Mouse (Mus musculus) right cerebral cortex, postnatal 25 days (tissue): Measurements from ENCODE around the gene Zfp622.
"Not testable (repeated sequence)": the region's sequence is repeated elsewhere in the genome, so short reads cannot be mapped to it uniquely, and the experiment has no call there.

Experiments
- DNase-seq: peaks from one replicate; pipeline ENCODE4 v3.0.0; 2022

Gene Zfp622

GRCm38 (mm10) chr15:25972758-25973157, 11.4 kb upstream of the Zfp622 start:
- no peak for DNase-seq

DNA sequence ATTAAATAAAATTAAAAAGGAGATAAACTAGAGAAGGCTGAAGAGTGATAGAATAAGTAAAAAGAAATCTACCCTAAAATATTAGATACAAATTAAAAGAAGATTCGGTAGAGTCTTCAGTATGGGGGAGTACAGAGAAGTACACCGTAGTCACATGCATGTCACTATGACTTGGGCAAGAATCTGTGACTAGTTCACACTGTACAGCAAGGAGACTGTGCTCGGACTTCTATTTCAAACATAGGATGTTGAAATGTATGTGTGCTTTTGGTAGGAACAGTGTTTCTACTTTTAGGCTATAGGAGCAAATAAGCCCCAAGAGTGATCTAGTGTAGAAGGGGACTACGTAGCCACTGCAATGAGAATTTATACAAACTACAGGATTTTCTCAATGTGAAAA, 9.8 kb upstream of the Zfp622 start:
- DNase-seq: no peak

DNA sequence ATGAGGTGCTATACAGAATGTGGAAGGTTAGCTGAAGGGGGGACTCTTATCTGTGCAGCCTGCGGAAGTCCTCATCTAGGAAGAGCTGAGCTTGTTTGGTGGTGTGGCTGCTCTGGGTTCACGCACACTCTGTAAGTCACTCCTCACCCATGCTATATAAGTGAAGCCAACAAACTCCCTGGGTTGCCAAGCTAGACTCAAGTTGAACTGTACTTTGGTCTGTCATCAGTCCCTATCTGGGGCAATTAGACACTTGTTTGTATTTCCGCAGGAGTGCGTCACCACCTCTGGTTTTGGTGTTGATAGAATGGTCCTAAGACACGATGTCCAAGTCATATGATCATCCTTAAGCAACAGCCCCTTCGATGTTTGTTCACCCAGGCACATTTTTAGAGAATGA, 8.4 kb upstream of the Zfp622 start:
- DNase-seq: no peak

DNA sequence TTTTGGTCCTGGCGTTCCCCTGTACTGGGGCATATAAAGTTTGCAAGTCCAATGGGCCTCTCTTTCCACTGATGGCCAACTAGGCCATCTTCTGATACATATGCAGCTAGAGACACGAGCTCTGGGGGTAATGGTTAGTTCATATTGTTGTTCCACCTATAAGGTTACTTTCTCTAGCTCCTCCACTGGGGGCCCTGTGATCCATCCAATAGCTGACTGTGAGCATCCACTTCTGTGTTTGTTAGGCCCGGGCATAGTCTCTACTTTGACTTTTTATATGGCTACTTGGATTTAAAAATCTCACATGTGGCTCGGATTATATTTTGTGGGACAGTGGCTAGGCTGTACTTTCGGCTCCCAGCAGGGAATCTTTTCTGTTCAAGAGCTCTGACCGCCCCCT, 552 bp upstream of the Zfp622 start:
- not testable (repeated sequence) for DNase-seq

- no peak for DNase-seq
Observed at GRCm38 (mm10) chr15:25984734-25985492, 747 bp downstream of the Zfp622 start.

DNA sequence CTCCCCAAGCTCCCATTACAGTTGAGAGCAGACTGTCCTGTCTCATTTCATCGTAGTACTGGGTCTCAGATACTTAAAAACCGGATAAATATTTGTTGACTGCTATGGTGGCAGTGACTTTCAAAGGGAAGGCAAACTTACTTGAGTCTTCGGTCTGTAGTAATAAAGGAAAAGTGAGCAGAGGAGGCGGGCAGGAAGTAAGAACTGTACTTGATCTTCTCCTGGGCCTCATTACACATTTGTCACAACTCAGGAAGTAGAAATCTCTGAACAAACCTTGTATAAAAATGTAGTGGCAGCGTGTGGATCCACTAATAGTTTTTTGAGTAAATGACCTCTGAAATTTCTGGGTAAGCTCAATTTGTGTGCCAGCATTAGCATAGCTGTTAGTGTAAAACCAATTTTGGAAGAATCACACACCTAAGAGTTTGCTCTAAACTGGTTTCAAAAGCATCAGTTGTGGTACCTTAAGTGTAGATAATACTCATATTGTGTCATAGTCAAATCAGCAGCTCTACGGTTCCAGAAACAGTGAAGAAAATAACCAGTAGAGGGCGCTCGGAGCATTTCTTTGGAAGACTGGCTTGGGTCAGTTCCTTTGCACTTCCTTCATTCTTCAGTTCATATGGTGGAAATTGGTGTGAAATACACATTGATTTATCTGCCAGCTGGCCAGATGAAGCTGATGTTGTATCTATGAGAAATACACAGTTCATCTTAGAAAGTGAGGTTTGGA, 9.0 kb downstream of the Zfp622 start:
- peak; percentile 32 for DNase-seq

DNA sequence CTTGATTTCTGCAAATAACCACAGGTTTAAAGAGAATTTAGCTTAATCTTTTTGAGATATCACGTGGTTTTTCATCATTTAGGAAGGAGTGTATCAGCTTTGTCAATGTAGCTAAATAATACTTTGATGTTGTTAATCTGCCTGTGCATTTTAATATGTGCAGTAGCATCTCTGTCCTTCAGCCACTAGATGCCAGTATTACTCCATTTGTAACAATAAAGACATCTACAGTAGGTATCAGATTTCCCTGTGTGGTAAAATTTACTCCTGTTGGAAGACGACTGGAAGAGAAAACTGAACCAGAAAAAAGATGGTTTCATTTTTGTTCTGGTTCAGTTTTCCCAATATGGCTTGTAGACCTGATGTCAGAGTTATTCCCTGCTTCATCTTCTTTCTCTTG, 11.4 kb downstream of the Zfp622 start:
- DNase-seq: no peak

DNA sequence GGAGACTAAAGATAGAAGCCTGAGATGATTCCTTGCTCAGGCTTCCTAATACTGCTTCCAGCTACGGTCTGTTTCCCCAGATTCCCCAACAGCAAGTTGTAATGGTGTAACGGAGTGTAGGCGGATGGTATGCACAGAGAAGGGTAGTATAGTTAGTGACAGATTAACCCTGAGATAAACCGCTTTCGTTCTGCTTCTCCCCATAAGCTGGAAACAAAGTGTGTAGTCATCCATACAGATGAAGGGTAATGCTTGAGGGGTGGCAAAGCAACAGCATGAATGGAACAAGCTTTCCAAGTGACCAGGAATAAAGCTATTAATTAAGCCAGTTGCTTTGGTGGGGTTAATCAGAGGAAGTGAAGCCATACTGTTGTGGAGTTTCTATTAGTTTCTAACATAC, 15.4 kb downstream of the Zfp622 start:
- DNase-seq: not testable (repeated sequence)

DNA sequence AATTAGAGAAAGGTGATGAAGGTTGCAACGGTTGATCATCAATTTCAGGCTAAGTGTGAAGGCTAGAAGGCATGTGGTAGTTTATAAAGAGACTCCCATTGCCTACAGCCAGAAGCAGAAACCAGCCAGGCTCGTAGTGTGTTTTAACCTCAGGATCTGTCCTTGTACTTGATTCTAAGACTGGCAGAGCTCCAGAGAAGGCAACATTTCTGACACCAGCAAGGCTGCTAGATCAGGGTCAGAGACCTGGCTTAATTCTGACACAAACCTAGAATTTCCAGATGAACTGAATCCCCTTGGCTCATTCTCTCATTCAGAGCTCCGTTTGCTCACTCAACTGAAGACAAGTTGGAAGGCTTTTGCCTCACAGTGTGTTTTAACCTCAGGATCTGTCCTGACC, 24.5 kb downstream of the Zfp622 start:
- no peak for DNase-seq

- DNase-seq: peak; percentile 7
Observed at GRCm38 (mm10) chr15:26012891-26013290, 28.7 kb downstream of the Zfp622 start.

DNA sequence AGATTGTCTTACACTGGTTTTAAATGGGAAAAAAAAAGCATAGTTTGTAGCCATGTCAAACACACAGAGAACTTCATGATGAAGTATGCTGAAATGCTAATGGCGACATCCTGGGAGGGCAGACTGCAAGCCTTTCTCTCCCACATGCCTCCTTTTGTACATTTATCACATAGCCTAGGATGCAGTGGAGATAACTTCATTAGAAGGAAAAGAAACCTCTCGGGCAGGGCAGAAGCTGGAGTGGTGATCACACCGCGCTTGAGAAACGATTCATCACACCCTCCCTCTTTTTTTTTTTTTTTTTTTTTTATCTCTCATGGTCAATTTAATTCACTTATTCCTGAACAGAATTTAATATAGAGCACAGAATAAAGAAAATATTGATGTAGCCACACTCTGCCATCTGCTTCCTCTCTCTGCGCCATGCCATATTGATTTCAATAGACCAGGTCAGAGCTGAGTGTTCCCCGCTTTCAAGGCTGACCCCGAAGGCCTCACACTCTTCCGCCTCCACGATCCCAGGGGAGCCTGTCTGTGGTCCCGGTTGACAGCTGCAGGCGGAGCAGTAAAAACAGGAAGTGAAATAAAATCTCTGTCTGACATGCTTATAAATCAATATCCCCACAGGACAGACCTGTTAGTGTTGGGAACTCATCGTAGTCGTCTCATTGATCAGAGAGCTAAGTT, 32.0 kb downstream of the Zfp622 start:
- no peak for DNase-seq

DNA sequence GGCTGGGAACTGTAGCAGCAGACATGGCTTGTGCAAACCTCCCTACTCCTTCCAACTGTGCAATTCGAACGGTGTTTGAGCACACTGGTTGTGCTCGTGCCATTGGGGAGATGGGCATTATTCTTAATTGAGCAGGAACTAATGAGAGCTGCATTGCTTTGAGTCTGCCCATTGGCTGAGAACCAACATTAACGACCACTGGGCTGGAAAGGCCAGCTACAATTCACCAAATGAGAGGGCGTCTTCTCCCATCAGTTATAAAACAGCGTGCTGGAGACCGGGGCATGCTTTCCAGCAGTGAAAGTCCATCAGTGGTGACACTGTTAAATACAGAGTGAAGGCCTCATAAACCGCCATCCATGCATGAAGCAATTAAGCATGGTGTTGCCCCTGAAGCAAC, 37.6 kb downstream of the Zfp622 start:
- DNase-seq: no peak

DNA sequence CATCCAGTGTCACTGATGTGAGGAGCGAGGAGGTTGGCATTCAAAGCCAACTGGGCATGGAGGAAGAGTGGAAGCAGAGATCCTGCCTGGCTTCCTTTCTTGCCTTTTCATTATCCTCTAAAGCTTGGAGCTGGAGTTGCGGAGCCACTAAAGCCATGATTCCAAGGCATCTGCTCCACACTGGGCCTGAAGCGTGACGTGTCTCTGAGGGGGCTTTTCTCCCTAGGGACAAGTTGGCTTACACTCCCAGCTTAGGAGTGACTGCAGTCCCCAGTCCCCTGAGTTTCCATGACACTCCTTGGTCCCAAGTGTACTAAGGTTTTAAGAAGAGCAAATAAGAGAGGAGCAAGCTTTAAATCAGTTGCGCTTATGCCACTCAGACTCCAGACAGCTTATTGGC, 38.5 kb downstream of the Zfp622 start:
- DNase-seq: no peak

DNA sequence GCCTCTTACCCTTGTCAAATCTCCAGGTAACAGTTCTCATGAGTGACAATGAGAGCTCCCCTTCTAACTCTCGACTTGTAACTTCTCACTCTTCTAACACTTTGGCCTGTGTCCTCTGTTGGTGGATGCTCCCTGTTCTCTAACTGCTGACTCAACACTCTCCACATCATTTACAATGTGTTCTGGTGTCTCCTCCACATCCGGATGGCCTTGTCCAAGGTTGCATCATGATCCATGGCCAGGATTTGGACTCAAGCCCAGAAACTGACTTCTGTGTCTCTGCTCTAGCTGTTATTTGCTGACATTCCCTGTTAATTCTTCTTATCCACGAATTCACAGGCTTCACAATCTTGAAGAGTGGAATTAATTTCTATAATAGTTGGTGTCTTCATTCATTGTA, 47.5 kb downstream of the Zfp622 start:
- DNase-seq: no peak

GRCm38 (mm10) chr15:26040567-26040966, 56.4 kb downstream of the Zfp622 start:
- no peak for DNase-seq

DNA sequence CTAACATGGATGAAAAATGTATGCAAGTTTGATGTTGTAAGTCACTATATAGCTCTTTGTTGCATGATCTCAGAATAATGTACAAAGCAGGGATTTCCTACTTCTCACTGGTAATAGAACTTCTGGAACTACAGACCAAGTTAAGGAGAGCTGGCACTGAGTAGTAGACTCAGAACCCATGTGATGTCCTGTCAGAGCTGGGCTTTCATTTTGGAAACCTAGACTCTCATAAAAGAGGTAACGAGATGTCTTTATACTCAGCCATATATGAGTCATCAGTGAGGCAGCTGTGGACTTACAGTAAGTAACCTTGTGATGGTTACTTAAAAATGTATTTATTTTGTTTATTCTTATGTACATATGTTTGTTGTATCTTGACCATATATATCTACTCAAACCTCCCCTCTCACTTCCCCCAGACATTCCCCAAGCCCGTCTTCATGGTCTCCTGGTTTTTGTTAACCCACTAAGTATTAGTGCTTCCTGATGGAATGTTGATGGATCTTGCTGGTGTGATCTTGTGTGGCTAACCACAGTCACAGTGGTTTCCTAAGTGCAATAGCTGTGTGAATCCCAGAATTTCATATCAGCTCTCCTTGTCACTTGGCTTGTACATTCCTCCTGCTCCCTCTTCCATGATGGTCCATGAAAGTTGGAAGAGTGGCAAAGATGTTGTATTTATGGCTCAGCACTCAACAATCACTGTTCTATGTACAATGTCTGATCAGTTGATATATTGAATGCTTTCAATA, 57.2 kb downstream of the Zfp622 start:
- DNase-seq: no peak
